Mouse (Mus musculus): ENCODE measurements around the gene Arid4b.

DNA sequence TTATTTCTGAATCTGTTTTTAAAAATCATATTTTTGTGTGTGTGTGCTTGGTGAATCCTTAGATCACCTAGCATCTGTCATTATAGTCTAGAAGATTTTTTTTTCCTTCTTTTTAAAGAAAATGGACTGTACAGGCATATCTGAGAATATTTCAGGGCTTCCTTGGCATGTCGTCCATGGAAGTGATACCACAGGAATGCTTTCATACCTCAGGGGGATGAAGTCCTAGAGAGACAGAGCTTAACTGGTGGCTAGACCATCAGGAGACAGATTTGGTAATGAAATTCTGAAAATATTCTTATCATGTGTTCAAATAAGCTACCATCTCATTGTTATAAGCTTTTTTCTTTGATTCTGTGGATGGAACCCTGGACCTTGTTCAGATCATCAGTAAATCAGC, 40.0 kb downstream of the Arid4b start:
- TF ChIP-seq POLR2A (IDR thresholded peaks at IDR 0.05; ENCODE audit: insufficient read length, low read depth): no peak
- TF ChIP-seq MYOG (IDR thresholded peaks at IDR 0.05; ENCODE audit: control insufficient read depth in 1 of 3, insufficient read depth in 1 of 3, insufficient read length in 2 of 3, low read depth in 2 of 3): no peak

All from myocyte (in vitro differentiated cells).